In genomic region chr7:4119344-4119902, GRCm38 (mm10) we compare ENCODE assay signal across 8 mouse cellular contexts. TPM values are rescaled to one million over a fixed set of nuclear protein-coding genes. Genes with fewer than 3 reads are reported as not detected.
DNase-seq lines count a peak whose midpoint lies in the region; ATAC-seq and TF ChIP-seq lines count a peak whose summit lies in the region.

Gene Ttyh1, plus strand, starts transcription at chr7:4119408.

- DNase-seq in kidney, adult 18-20 months = peak; percentile 33
- DNase-seq in kidney, adult 9 months = no peak
- DNase-seq in cerebellum, adult 11-12 months = peak; percentile 76
- DNase-seq in layer of hippocampus, adult 9-11 months = peak; percentile 64
- peak; percentile 68 for DNase-seq in midbrain, embryonic 10.5 days (ENCODE audit: low spot score)
- DNase-seq in ovary, postnatal 36 days (ENCODE audit: low spot score) = no peak

- peak within 1 kb of the TSS; percentile 80 for H3K27ac ChIP-seq in forebrain, embryonic 16.5 days (ENCODE audit: low read length)
- H3K27ac ChIP-seq in midbrain, embryonic 10.5 days (replicated peaks) = peak within 1 kb of the TSS; percentile 94
- peak within 1 kb of the TSS; percentile 62 for H3K27ac ChIP-seq in testis, adult 2 months (ENCODE audit: control insufficient read depth, insufficient read depth, low read depth, low read length)

- no peaks in the 10 kb centered on the region for H3K9me3 ChIP-seq in forebrain, embryonic 16.5 days (ENCODE audit: control insufficient read depth, low read length)
- no peaks in the 10 kb centered on the region for H3K9me3 ChIP-seq in midbrain, embryonic 10.5 days (replicated peaks)

- H3K4me3 ChIP-seq in forebrain, embryonic 16.5 days (replicated peaks; ENCODE audit: low read length) = peak within 1 kb of the TSS; percentile 84
- peak within 1 kb of the TSS; percentile 86 for H3K4me3 ChIP-seq in midbrain, embryonic 10.5 days
- H3K4me3 ChIP-seq in testis, adult 2 months (ENCODE audit: control insufficient read depth, low read depth, low read length) = peak within 1 kb of the TSS; percentile 78

- H3K9ac ChIP-seq in forebrain, embryonic 16.5 days (replicated peaks; ENCODE audit: low read depth, low read length) = peak within 1 kb of the TSS; percentile 97

- H3K36me3 ChIP-seq in forebrain, embryonic 16.5 days (ENCODE audit: control insufficient read depth, insufficient read depth) = no peaks in the 10 kb centered on the region
- H3K36me3 ChIP-seq in midbrain, embryonic 10.5 days = no peaks in the 10 kb centered on the region
- no peaks in the 10 kb centered on the region for H3K36me3 ChIP-seq in testis, adult 2 months (ENCODE audit: control insufficient read depth, insufficient read depth, low read length)

- H3K4me2 ChIP-seq in forebrain, embryonic 16.5 days (ENCODE audit: low read length) = peak within 1 kb of the TSS; percentile 75

- ATAC-seq in forebrain, embryonic 16.5 days = 0 out of 2 replicates have a peak, but pooled peaks have one; percentile 1

- TF ChIP-seq POLR2A in testis, adult 2 months (IDR thresholded peaks at IDR 0.05; ENCODE audit: control insufficient read depth, low read depth, low read length) = no peak

- no peaks in the 10 kb centered on the region for H3K27me3 ChIP-seq in forebrain, embryonic 16.5 days (replicated peaks; ENCODE audit: control insufficient read depth, insufficient read depth, low read length)
- peaks cover 31% of the 10 kb centered on the region for H3K27me3 ChIP-seq in midbrain, embryonic 10.5 days (ENCODE audit: low read depth, poor library complexity, severe bottlenecking)
- H3K27me3 ChIP-seq in testis, adult 2 months (ENCODE audit: control insufficient read depth, insufficient read depth, low read length) = no peaks in the 10 kb centered on the region; the same call in 1 of the 2 replicates

- peaks cover 50% of the 10 kb centered on the region for H3K4me1 ChIP-seq in forebrain, embryonic 16.5 days (replicated peaks; ENCODE audit: control insufficient read depth, insufficient read depth, low read length)
- peaks cover 54% of the 10 kb centered on the region for H3K4me1 ChIP-seq in midbrain, embryonic 10.5 days
- peaks cover 10% of the 10 kb centered on the region for H3K4me1 ChIP-seq in testis, adult 2 months (ENCODE audit: control insufficient read depth, insufficient read depth, low read length)

- TF ChIP-seq CTCF in testis, adult 2 months (IDR thresholded peaks at IDR 0.05; ENCODE audit: control insufficient read depth, insufficient read depth, insufficient replicate concordance, low read depth, low read length) = peak; percentile 88

- WGBS in forebrain, embryonic 16.5 days = under 1% methylated on average over 37 of the region's 37 CpGs
- WGBS in midbrain, embryonic 10.5 days = 2% methylated on average over 36 of the region's 37 CpGs

RNA-seq across cellular contexts. Expression of gene Ttyh1, which starts in this region (rescaled TPM):
- 97.4 and 115 TPM in 2 replicates for polyA plus RNA-seq in forebrain, embryonic 16.5 days (2015; fragmentation: Nextera tagmentation; extraction: Ambion mirVana)
- 21.9 and 45.3 TPM in 2 replicates for polyA plus RNA-seq in midbrain, embryonic 10.5 days (2016; fragmentation: Nextera tagmentation; extraction: Ambion mirVana)
- 59.3 and 70.0 TPM in 2 replicates for polyA plus RNA-seq in testis, adult 2 months (2012; rRNA removed)

Comparison
In these comparisons a context has a peak if more than half of its experiments do, and no peak if none do; other contexts are left out.
1. DNase-seq: peak in kidney, adult 18-20 months (single experiment), cerebellum, adult 11-12 months (single experiment), layer of hippocampus, adult 9-11 months (single experiment) and midbrain, embryonic 10.5 days (single experiment); none in kidney, adult 9 months (single experiment) and ovary, postnatal 36 days (single experiment).
2. Peak in every context shown above with its lines, with median percentiles within 50 percentile points of each other: H3K27ac ChIP-seq and H3K4me3 ChIP-seq.